Mouse (Mus musculus): ENCODE measurements at regions not wholly inside any gene's neighbourhood (a gene's known extent, or its start where the extent isn't known, plus 50 kb on each side); places are given as distances from the start of the nearest gene placed in this dataset.
"Not testable (repeated sequence)": the region's sequence is repeated elsewhere in the genome, so short reads cannot be mapped to it uniquely, and the experiment has no call there.

- DNase-seq (ENCODE audit: low spot score) = peak; percentile 2
Measured at GRCm38 (mm10) chr11:7705312-7705764, 491.6 kb upstream of the Igfbp3 start.

GRCm38 (mm10) chr11:7697591-7697990, 483.9 kb upstream of the Igfbp3 start:
- DNase-seq (ENCODE audit: low spot score) = no peak

- not testable (repeated sequence) for DNase-seq (ENCODE audit: low spot score)
Measured at GRCm38 (mm10) chr11:7689701-7690100, 476.0 kb upstream of the Igfbp3 start.

GRCm38 (mm10) chr11:7672821-7673220, 459.1 kb upstream of the Igfbp3 start:
- DNase-seq (ENCODE audit: low spot score) = no peak

- no peak for DNase-seq (ENCODE audit: low spot score)
Measured at GRCm38 (mm10) chr11:7630637-7631036, 416.9 kb upstream of the Igfbp3 start.

GRCm38 (mm10) chr11:7625256-7625655, 411.5 kb upstream of the Igfbp3 start:
- no peak for DNase-seq (ENCODE audit: low spot score)

GRCm38 (mm10) chr11:7620320-7620719, 406.6 kb upstream of the Igfbp3 start:
- no peak for DNase-seq (ENCODE audit: low spot score)

- no peak for DNase-seq (ENCODE audit: low spot score)
Measured at GRCm38 (mm10) chr11:7610752-7611151, 397.0 kb upstream of the Igfbp3 start.

- no peak for DNase-seq (ENCODE audit: low spot score)
Measured at GRCm38 (mm10) chr11:7609921-7610320, 396.2 kb upstream of the Igfbp3 start.

- DNase-seq (ENCODE audit: low spot score) = no peak
Measured at GRCm38 (mm10) chr11:7606652-7607051, 392.9 kb upstream of the Igfbp3 start.

- DNase-seq (ENCODE audit: low spot score) = no peak
Measured at GRCm38 (mm10) chr11:7592010-7592409, 378.3 kb upstream of the Igfbp3 start.

GRCm38 (mm10) chr11:7583296-7583695, 369.6 kb upstream of the Igfbp3 start:
- DNase-seq (ENCODE audit: low spot score) = no peak

GRCm38 (mm10) chr11:7568484-7568883, 354.8 kb upstream of the Igfbp3 start:
- no peak for DNase-seq (ENCODE audit: low spot score)

GRCm38 (mm10) chr11:7562029-7562428, 348.3 kb upstream of the Igfbp3 start:
- no peak for DNase-seq (ENCODE audit: low spot score)

- DNase-seq (ENCODE audit: low spot score) = no peak
Measured at GRCm38 (mm10) chr11:7561437-7561836, 347.7 kb upstream of the Igfbp3 start.

GRCm38 (mm10) chr11:7555613-7556274, 342.0 kb upstream of the Igfbp3 start:
- DNase-seq (ENCODE audit: low spot score) = no peak

- DNase-seq (ENCODE audit: low spot score) = no peak
Measured at GRCm38 (mm10) chr11:7552154-7552553, 338.4 kb upstream of the Igfbp3 start.

- DNase-seq (ENCODE audit: low spot score) = no peak
Measured at GRCm38 (mm10) chr11:7547796-7548195, 334.1 kb upstream of the Igfbp3 start.

GRCm38 (mm10) chr11:7545621-7546020, 331.9 kb upstream of the Igfbp3 start:
- no peak for DNase-seq (ENCODE audit: low spot score)

- no peak for DNase-seq (ENCODE audit: low spot score)
Measured at GRCm38 (mm10) chr11:7534590-7534989, 320.9 kb upstream of the Igfbp3 start.

- no peak for DNase-seq (ENCODE audit: low spot score)
Measured at GRCm38 (mm10) chr11:7533327-7533726, 319.6 kb upstream of the Igfbp3 start.

- DNase-seq (ENCODE audit: low spot score) = no peak
Measured at GRCm38 (mm10) chr11:7531847-7532246, 318.1 kb upstream of the Igfbp3 start.

- no peak for DNase-seq (ENCODE audit: low spot score)
Measured at GRCm38 (mm10) chr11:7530482-7531148, 316.9 kb upstream of the Igfbp3 start.

GRCm38 (mm10) chr11:7519556-7519955, 305.8 kb upstream of the Igfbp3 start:
- DNase-seq (ENCODE audit: low spot score) = no peak

All from ovary, adult 18-20 months (tissue).